Mouse (Mus musculus): ENCODE measurements around the gene Kcnh1.

GRCm38 (mm10) chr1:192550561-192550960 lies 360.0 kb downstream of the Kcnh1 start:
- TF ChIP-seq POLR2A (IDR thresholded peaks at IDR 0.05; ENCODE audit: extremely low read depth, insufficient read depth, low read length) = no peak
- no peak for TF ChIP-seq CTCF (IDR thresholded peaks at IDR 0.05; ENCODE audit: extremely low read depth, insufficient read depth, low read length)
